ENCODE assay signal across 8 mouse cellular contexts in genomic region chr1:65187074-65187430, GRCm38 (mm10). TPM values are rescaled to one million over a fixed set of nuclear protein-coding genes. Genes with fewer than 3 reads are reported as not detected.
DNase-seq lines count a peak whose midpoint lies in the region; ATAC-seq lines count a peak whose summit lies in the region.

No protein-coding gene starts in this region.

- H3K36me3 ChIP-seq in lung, embryonic 15.5 days, result peaks cover 1% of the 10 kb centered on the region; the same call in 1 of the 2 replicates
- peaks cover 3% of the 10 kb centered on the region; the same call in 1 of the 2 replicates for H3K36me3 ChIP-seq in embryonic facial prominence, embryonic 12.5 days
- no peaks in the 10 kb centered on the region for H3K36me3 ChIP-seq in intestine, embryonic 16.5 days (ENCODE audit: control insufficient read depth, insufficient read depth, low read length)
- H3K36me3 ChIP-seq in neural tube, embryonic 15.5 days, result peaks cover 3% of the 10 kb centered on the region; the same call in 1 of the 2 replicates

- no peak for DNase-seq in lung, postnatal 10 days
- DNase-seq in ovary, postnatal 10 days (ENCODE audit: low spot score), result no peak
- no peak for DNase-seq in cerebellum, postnatal 10 days
- no peak for DNase-seq in urinary bladder, postnatal 10 days (ENCODE audit: low spot score)

- no peaks in the 10 kb centered on the region for H3K4me1 ChIP-seq in lung, embryonic 15.5 days
- H3K4me1 ChIP-seq in embryonic facial prominence, embryonic 12.5 days, result peaks cover 13% of the 10 kb centered on the region; the same call in 1 of the 2 replicates
- peaks cover 8% of the 10 kb centered on the region; the same call in 1 of the 2 replicates for H3K4me1 ChIP-seq in intestine, embryonic 16.5 days (ENCODE audit: control insufficient read depth, insufficient read depth, low read length)
- peaks cover 21% of the 10 kb centered on the region for H3K4me1 ChIP-seq in neural tube, embryonic 15.5 days

- ATAC-seq in lung, embryonic 15.5 days (ENCODE audit: borderline replicate concordance, extremely low read depth, low FRiP score, low TSS enrichment), result peak; percentile 47; the same call in 1 of the 2 replicates
- no peak for ATAC-seq in embryonic facial prominence, embryonic 12.5 days (ENCODE audit: insufficient number of reproducible peaks, insufficient read depth, low FRiP score, low TSS enrichment)
- ATAC-seq in intestine, embryonic 16.5 days, result no peak; the same call in 1 of the 2 replicates
- ATAC-seq in neural tube, embryonic 15.5 days (ENCODE audit: low FRiP score), result no peak

- H3K27me3 ChIP-seq in lung, embryonic 15.5 days, result no peaks in the 10 kb centered on the region
- H3K27me3 ChIP-seq in embryonic facial prominence, embryonic 12.5 days, result no peaks in the 10 kb centered on the region
- H3K27me3 ChIP-seq in intestine, embryonic 16.5 days (replicated peaks; ENCODE audit: control insufficient read depth, insufficient read depth, low read length), result no peaks in the 10 kb centered on the region
- H3K27me3 ChIP-seq in neural tube, embryonic 15.5 days (replicated peaks), result no peaks in the 10 kb centered on the region

- WGBS in lung, embryonic 15.5 days, result 0% methylated on average over 6 of the region's 6 CpGs
- WGBS in embryonic facial prominence, embryonic 12.5 days, result 0% methylated on average over 6 of the region's 6 CpGs
- WGBS in intestine, embryonic 16.5 days, result 0% methylated on average over 6 of the region's 6 CpGs
- 0% methylated on average over 6 of the region's 6 CpGs for WGBS in neural tube, embryonic 15.5 days

- no peaks in the 10 kb centered on the region for H3K9me3 ChIP-seq in lung, embryonic 15.5 days
- H3K9me3 ChIP-seq in embryonic facial prominence, embryonic 12.5 days, result no peaks in the 10 kb centered on the region
- H3K9me3 ChIP-seq in intestine, embryonic 16.5 days (ENCODE audit: control insufficient read depth, low read length), result no peaks in the 10 kb centered on the region
- H3K9me3 ChIP-seq in neural tube, embryonic 15.5 days (replicated peaks), result no peaks in the 10 kb centered on the region

- peak overlapping the region; percentile 63 for H3K4me2 ChIP-seq in lung, embryonic 15.5 days
- peak overlapping the region; percentile 79 for H3K4me2 ChIP-seq in embryonic facial prominence, embryonic 12.5 days (replicated peaks)
- H3K4me2 ChIP-seq in intestine, embryonic 16.5 days (ENCODE audit: low read depth, low read length), result peak overlapping the region; percentile 86
- H3K4me2 ChIP-seq in neural tube, embryonic 15.5 days, result peak overlapping the region; percentile 83

- H3K27ac ChIP-seq in lung, embryonic 15.5 days, result no peak overlapping the region; the same call in 1 of the 2 replicates
- H3K27ac ChIP-seq in embryonic facial prominence, embryonic 12.5 days, result no peak overlapping the region
- peak overlapping the region; percentile 75 for H3K27ac ChIP-seq in intestine, embryonic 16.5 days (ENCODE audit: low read length)
- H3K27ac ChIP-seq in neural tube, embryonic 15.5 days (replicated peaks), result peak overlapping the region; percentile 90

- peak overlapping the region; percentile 86 for H3K4me3 ChIP-seq in lung, embryonic 15.5 days
- H3K4me3 ChIP-seq in embryonic facial prominence, embryonic 12.5 days, result peak overlapping the region; percentile 93
- H3K4me3 ChIP-seq in intestine, embryonic 16.5 days (ENCODE audit: low read length), result peak overlapping the region; percentile 88
- H3K4me3 ChIP-seq in neural tube, embryonic 15.5 days (replicated peaks), result peak overlapping the region; percentile 98

- peak overlapping the region; percentile 75 for H3K9ac ChIP-seq in lung, embryonic 15.5 days
- peak overlapping the region; percentile 87 for H3K9ac ChIP-seq in embryonic facial prominence, embryonic 12.5 days
- H3K9ac ChIP-seq in intestine, embryonic 16.5 days (ENCODE audit: low read depth, low read length), result peak overlapping the region; percentile 87
- H3K9ac ChIP-seq in neural tube, embryonic 15.5 days (replicated peaks), result peak overlapping the region; percentile 82

RNA-seq across cellular contexts. Expression of gene Pikfyve, which starts 0.6 kb away (rescaled TPM):
- polyA plus RNA-seq in lung, embryonic 15.5 days (2015; fragmentation: Nextera tagmentation; extraction: Ambion mirVana), result 8.7 and 8.9 TPM in 2 replicates
- polyA plus RNA-seq in embryonic facial prominence, embryonic 12.5 days (2016; fragmentation: Nextera tagmentation; extraction: Ambion mirVana), result 14.4 and 15.9 TPM in 2 replicates
- 6.2 and 8.8 TPM in 2 replicates for polyA plus RNA-seq in intestine, embryonic 16.5 days (2015; fragmentation: Nextera tagmentation; extraction: Ambion mirVana)
- polyA plus RNA-seq in neural tube, embryonic 15.5 days (2015; fragmentation: Nextera tagmentation; extraction: Ambion mirVana), result 9.5 and 9.6 TPM in 2 replicates

RNA-seq across cellular contexts. Expression of gene Idh1, which starts 0.8 kb away (rescaled TPM):
- 115 and 119 TPM in 2 replicates for polyA plus RNA-seq in lung, embryonic 15.5 days (2015; fragmentation: Nextera tagmentation; extraction: Ambion mirVana)
- 175 and 180 TPM in 2 replicates for polyA plus RNA-seq in embryonic facial prominence, embryonic 12.5 days (2016; fragmentation: Nextera tagmentation; extraction: Ambion mirVana)
- 302 and 321 TPM in 2 replicates for polyA plus RNA-seq in intestine, embryonic 16.5 days (2015; fragmentation: Nextera tagmentation; extraction: Ambion mirVana)
- polyA plus RNA-seq in neural tube, embryonic 15.5 days (2015; fragmentation: Nextera tagmentation; extraction: Ambion mirVana), result 397 and 446 TPM in 2 replicates

Comparison
In these comparisons a context has a peak if more than half of its experiments do, and no peak if none do; other contexts are left out.
1. H3K27ac ChIP-seq: peak in intestine, embryonic 16.5 days (single experiment) and neural tube, embryonic 15.5 days (single experiment); none in lung, embryonic 15.5 days (single experiment) and embryonic facial prominence, embryonic 12.5 days (single experiment).
2. Peak in every context shown above with its lines, with median percentiles within 50 percentile points of each other: H3K4me2 ChIP-seq, H3K4me3 ChIP-seq and H3K9ac ChIP-seq.